10 mouse cellular contexts compared by ENCODE assay signal in the genomic region with DNA sequence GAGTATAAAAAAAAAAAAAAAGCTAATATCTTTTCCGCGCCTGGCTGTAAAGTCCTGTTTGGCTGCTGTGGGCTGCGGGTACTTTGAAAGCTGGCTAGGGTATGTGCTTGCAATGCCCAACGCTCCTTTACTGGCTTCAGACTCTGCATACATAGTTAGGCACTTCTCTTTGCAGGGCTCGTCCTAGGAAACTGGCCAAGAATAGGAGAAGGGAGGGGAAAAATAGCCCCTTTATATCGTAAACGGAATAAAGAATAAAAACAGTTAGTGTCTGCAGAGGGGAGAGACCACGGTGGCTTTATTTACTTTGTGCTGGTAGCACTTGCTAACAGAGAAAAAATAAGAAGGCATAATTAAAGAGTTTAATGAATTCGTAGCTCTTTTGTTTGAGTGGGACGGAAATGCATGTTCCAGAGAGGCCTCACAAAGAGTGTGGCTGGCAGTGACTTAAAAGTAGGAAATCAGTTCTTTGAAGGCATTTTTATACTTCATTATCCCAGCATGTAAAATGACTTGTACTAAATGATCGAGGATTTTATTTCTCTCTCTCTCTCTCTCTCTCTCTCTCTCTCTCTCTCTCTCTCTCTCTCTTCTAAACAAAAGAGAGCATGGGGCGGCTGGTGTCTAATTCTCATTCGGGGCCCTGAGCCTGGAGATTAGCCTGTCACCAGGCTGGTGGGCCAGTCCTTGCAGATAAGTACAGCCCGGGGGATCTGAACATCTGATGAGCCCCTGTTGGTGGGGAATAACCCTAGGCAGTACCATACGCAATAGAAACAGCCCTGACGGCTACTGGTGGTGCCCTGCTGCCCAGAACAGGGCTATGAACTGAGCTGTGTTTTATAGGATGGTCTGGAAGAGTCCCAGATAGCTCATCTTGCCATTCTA.
DNase-seq lines count a peak whose midpoint lies in the region; ATAC-seq lines count a peak whose summit lies in the region.
"Had no signal": no experiment of that assay in that cellular context is flagged by ENCODE, and none has a peak within 500 bp of the region (broad histone marks: within the 10 kb centered on the region; RNA-seq: fewer than 3 reads in every experiment).

No protein-coding gene starts in this region.

- peak overlapping the region; percentile 35 for H3K4me2 ChIP-seq in forebrain, embryonic 16.5 days (ENCODE audit: low read length)
- H3K4me2 ChIP-seq in neural tube, embryonic 13.5 days: peak overlapping the region; percentile 34
- H3K4me2 ChIP-seq: heart, embryonic 15.5 days had no signal

- no peak overlapping the region for H3K9ac ChIP-seq in forebrain, embryonic 16.5 days (replicated peaks; ENCODE audit: low read depth, low read length)
- H3K9ac ChIP-seq in neural tube, embryonic 13.5 days: no peak overlapping the region; the same call in 1 of the 2 replicates
- H3K9ac ChIP-seq: heart, embryonic 15.5 days had no signal

- intact Hi-C loops in left cerebral cortex, postnatal 4 days (cut with DNase I): no loop called here
- intact Hi-C loops in heart, postnatal 25 days (cut with DNase I): no loop called here

- peak; percentile 19 for DNase-seq in right cerebral cortex, adult 18-20 months
- no peak for DNase-seq in right cerebral cortex, postnatal 25 days
- DNase-seq in left cerebral cortex, postnatal 4 days: peak; percentile 13
- no peak for DNase-seq in heart, postnatal 25 days (ENCODE audit: low spot score)
- DNase-seq in heart, adult 9 months (ENCODE audit: low spot score in 2 of 2): no peak
- DNase-seq in testis, postnatal 14 days (ENCODE audit: low spot score): no peak
- DNase-seq: adrenal gland, postnatal 25 days had no signal

- ATAC-seq in forebrain, embryonic 16.5 days: peak; percentile 91
- ATAC-seq in neural tube, embryonic 13.5 days (ENCODE audit: low read depth): peak; percentile 74

- H3K27ac ChIP-seq in forebrain, embryonic 16.5 days (ENCODE audit: low read length): peak overlapping the region; percentile 65
- H3K27ac ChIP-seq in neural tube, embryonic 13.5 days (replicated peaks): peak overlapping the region; percentile 68; the same call in 1 of the 2 replicates
- H3K27ac ChIP-seq: heart, embryonic 15.5 days had no signal

- H3K4me3 ChIP-seq in forebrain, embryonic 16.5 days (replicated peaks; ENCODE audit: low read length): no peak overlapping the region
- no peak overlapping the region for H3K4me3 ChIP-seq in neural tube, embryonic 13.5 days
- H3K4me3 ChIP-seq: heart, embryonic 15.5 days had no signal

- H3K27me3 ChIP-seq in forebrain, embryonic 16.5 days (replicated peaks; ENCODE audit: control insufficient read depth, insufficient read depth, low read length): peaks cover 9% of the 10 kb centered on the region
- H3K27me3 ChIP-seq in neural tube, embryonic 13.5 days: peaks cover 25% of the 10 kb centered on the region
- H3K27me3 ChIP-seq: heart, embryonic 15.5 days had no signal

- H3K36me3 ChIP-seq in forebrain, embryonic 16.5 days (ENCODE audit: control insufficient read depth, insufficient read depth): no peaks in the 10 kb centered on the region
- no peaks in the 10 kb centered on the region for H3K36me3 ChIP-seq in neural tube, embryonic 13.5 days
- H3K36me3 ChIP-seq: heart, embryonic 15.5 days had no signal

- peaks cover 17% of the 10 kb centered on the region for H3K4me1 ChIP-seq in forebrain, embryonic 16.5 days (replicated peaks; ENCODE audit: control insufficient read depth, insufficient read depth, low read length)
- H3K4me1 ChIP-seq in neural tube, embryonic 13.5 days (replicated peaks): peaks cover 53% of the 10 kb centered on the region
- H3K4me1 ChIP-seq: heart, embryonic 15.5 days had no signal

- 5% methylated on average over 16 of the region's 16 CpGs for WGBS in forebrain, embryonic 16.5 days
- 21% methylated on average over 16 of the region's 16 CpGs for WGBS in neural tube, embryonic 13.5 days

- peaks cover 1% of the 10 kb centered on the region; the same call in 1 of the 2 replicates for H3K9me3 ChIP-seq in forebrain, embryonic 16.5 days (ENCODE audit: control insufficient read depth, low read length)
- H3K9me3 ChIP-seq in neural tube, embryonic 13.5 days: no peaks in the 10 kb centered on the region
- H3K9me3 ChIP-seq: heart, embryonic 15.5 days had no signal

Comparison
In these comparisons a context has a peak if more than half of its experiments do, and no peak if none do; other contexts are left out.
1. DNase-seq: peak in right cerebral cortex, adult 18-20 months (single experiment) and left cerebral cortex, postnatal 4 days (single experiment); none in right cerebral cortex, postnatal 25 days (single experiment), heart, postnatal 25 days (single experiment), heart, adult 9 months (0 of 2) and testis, postnatal 14 days (single experiment).